Mouse (Mus musculus): ENCODE measurements at regions not wholly inside any gene's neighbourhood (a gene's known extent, or its start where the extent isn't known, plus 50 kb on each side); places are given as distances from the start of the nearest gene placed in this dataset.

- DNase-seq, result no peak
Measured at GRCm38 (mm10) chr12:98337644-98338043, 69.2 kb downstream of the Gpr65 start.

GRCm38 (mm10) chr12:98339536-98339935 lies 71.1 kb downstream of the Gpr65 start:
- no peak for DNase-seq

DNA sequence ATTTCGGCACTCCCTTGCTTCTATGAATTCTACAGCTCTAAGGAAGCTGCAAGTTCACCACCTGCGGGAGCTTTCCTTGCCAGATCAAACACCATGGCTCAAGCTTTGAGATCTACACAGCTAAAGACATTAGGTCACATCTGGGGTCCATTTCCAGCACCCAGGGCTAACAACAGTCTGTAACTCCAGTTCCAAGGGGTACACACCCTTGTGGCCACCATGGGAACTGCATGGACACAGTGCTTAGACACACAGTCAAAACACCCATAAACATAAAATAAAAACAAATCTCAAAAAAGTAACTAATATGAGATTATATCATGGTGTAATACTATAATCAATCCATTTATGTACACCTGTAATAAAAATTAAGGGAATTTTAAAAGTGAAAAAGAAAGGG lies 73.7 kb downstream of the Gpr65 start:
- peak; percentile 34 for DNase-seq

- DNase-seq, result no peak
Measured at GRCm38 (mm10) chr12:98343653-98344052, 75.2 kb downstream of the Gpr65 start.

- DNase-seq, result no peak
Measured at GRCm38 (mm10) chr12:98347056-98347455, 78.6 kb downstream of the Gpr65 start.

- DNase-seq, result peak; percentile 61
Measured at GRCm38 (mm10) chr12:98347550-98348318, 79.3 kb downstream of the Gpr65 start.

DNA sequence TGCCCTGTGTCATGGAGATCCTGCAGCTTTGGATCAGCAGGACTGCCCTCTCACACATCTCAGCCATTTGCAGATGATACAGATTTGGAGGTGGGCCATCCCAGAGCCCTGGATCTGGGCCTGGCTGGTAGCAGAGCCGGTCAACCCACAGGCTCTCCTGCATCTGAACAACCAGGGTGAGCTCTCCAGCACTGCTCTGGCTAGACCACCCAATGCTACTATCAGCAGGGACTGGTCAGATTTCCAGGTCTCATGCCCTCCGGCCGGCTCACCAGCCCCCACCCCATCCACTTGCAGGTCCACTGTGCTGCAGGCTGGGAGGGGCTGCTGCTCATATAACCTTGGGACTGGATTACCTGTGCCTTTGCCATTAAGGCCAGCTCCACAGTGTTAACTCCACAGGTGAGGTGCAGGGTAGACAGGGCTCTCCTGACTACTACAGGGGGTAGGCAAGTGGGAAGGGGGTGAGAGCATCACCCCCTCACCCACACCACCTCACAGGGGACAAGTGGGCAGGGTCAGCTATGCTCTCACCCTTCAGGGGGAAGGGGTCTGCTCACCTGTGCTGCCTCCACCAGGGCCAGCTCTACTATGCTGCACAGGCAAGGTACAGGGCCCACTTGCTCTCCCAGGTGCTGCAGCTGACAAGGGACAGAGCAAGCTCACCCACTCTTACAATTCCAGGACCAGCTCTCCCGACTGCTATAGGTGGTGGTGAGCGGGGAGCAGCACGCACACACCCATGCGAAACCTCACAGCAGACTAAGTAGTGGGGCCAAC lies 81.6 kb downstream of the Gpr65 start:
- DNase-seq, result no peak

DNA sequence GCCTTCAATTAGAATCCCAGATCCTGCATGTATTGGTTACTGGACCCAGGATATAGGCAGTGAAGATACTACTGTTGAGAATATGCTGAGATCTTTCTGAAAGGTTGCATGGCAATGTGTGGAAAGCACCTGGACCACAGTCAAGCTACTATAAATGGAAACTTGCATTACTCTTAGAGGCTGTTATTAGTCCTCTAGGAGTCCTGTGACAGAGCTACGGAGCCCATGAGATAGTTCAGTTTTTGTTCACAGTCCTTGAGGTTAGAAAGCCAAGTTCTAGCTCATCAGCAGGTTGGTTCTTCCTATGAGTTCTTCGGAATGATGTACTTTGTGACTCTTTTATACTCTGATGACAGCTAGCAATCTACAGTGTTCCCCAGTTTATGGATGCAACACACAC lies 84.0 kb downstream of the Gpr65 start:
- DNase-seq, result no peak

- no peak for DNase-seq
Measured at GRCm38 (mm10) chr12:98354545-98354944, 86.1 kb downstream of the Gpr65 start.

DNA sequence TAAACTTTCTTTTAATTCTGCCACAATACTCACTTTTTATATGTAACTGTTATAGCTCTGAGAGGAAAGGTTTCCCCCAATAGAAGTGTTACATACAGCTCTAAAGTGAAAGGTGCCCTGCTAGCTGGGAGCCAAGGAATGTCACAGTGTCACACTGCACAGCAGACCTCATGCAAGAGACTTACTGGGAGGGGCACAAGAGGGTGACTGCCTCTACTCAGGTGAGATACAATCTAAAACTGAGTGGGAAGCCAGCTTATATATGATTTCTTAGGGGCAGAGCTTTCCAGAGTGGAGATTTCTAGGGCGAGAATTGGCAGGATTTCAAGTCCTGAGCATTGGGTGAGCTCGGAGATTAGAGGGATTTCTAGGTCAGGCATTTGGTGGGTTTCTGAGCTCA lies 99.1 kb downstream of the Gpr65 start:
- peak; percentile 14 for DNase-seq

GRCm38 (mm10) chr12:98370771-98371170 lies 102.3 kb downstream of the Gpr65 start:
- no peak for DNase-seq

DNA sequence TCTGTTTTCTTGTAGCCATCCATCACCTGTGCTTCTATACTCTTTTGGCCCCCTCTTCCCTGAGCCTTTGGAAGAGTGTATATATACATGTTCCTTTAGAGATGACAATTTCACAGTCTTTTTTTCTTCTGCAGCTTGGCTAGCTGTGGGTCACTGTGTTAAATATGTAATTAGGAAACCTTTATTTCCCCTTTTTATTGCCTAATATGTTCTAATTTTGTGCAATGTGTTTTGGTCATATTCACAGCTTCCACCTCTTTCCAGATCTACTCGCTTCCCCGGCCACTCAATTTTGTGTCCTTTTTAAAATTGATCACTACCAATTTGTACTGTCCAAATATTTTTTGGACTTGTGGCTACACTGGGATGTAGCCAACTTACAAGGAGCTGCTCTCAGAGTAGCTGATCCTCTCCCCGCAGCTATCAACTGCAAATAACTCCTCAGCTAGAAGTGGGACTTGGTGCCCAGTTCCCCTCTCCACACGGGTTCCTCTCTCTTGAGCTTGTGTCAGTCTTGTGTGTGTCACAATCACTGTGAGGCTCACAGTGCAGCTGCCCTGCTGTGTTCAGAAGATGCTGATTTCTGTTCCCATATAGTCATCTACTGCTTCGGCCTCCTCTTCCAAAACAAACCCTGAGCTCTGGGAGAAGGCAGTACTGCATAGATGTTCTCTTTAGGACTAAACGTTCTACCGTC lies 106.9 kb downstream of the Gpr65 start:
- DNase-seq, result no peak

All from retina, postnatal 1 day (tissue).